Mouse (Mus musculus): ENCODE data around the gene Ovca2. TPM values are rescaled to one million over a fixed set of nuclear protein-coding genes. Genes with fewer than 3 reads are reported as not detected.
A peak's percentile ranks its signal among the peaks of the same experiment; 100 is the strongest.

Gene Ovca2
- total RNA-seq (2021): 10 to 100 TPM; 10.0 to 10.2 TPM
- long read RNA-seq, experiment 1, transcript Ovca2-201 (2 exons, 2,670 nt): major isoform, 8 of 10 reads
- long read RNA-seq, experiment 1, partial matches to known transcripts: 0 of 10 reads
- long read RNA-seq, experiment 1, other reads (novel, unspliced or antisense): 2 of 10 reads
- long read RNA-seq, experiment 2, transcript Ovca2-201 (2 exons, 2,670 nt): major isoform, 7 of 13 reads
- long read RNA-seq, experiment 2, partial matches to known transcripts: 0 of 13 reads
- long read RNA-seq, experiment 2, other reads (novel, unspliced or antisense): 4 of 13 reads

DNA sequence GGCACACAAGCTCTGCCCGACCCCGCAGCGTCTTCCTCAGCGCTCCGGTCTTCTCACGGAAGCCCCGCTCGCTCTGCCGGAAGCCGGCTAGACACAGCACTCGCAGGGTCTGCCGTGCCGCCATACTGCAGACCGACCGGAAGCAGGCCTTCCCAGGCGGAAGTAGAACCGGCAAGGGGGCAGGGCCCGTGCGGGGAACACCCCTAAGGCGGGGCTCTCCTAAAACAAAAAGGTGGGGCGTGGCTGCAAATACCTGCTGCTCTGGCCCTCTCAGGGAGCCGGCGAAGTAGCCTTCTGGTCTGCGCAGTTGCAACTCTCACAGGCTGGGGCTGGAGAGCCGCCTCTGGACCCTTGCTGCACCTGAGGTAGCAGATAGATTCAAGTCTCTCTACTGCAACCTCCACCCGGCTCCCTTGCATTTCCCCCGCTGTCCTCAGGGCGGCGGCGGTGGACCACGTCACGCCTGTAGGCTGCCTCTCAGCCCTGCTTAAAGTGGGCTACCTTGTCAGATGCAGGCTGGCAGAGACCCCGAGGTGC is at the start of gene Ovca2:
TSS of gene Ovca2 (minus strand) at position 164 of the 537 bp plus-strand sequence.
- intact Hi-C loops (cut with DNase I): loop anchor here (5.0 kb wide), 1 partner anchor 114 kb away; no protein-coding TSS in a partner anchor

DNA sequence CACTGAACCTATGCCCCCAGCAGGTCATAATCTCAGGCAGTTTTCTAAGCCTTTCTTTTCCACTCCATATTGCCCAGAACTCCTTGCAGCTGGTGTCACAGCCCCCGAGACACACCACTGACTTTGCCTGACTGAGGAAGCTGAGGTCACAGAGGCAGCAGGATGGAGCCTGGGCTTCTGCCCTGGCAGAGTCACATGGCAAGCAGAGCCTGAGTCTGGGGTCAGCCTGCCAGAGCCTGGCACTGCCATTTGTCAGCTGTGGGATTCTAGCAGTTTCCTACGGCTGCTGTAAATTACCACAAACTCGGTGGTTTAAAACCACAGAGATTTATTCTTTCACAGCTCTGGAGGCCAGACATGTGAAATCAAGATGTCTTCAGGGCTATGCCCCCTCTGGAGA is 49.0 kb upstream of the Ovca2 start:
- intact Hi-C loops (cut with DNase I): no loop called here
- no peak for DNase-seq (ENCODE audit: low spot score in 2 of 2)

More for the DNA sequence above, at the start of gene Ovca2:
- peak; percentile 87 to 89 for DNase-seq (ENCODE audit: low spot score in 2 of 2)

DNA sequence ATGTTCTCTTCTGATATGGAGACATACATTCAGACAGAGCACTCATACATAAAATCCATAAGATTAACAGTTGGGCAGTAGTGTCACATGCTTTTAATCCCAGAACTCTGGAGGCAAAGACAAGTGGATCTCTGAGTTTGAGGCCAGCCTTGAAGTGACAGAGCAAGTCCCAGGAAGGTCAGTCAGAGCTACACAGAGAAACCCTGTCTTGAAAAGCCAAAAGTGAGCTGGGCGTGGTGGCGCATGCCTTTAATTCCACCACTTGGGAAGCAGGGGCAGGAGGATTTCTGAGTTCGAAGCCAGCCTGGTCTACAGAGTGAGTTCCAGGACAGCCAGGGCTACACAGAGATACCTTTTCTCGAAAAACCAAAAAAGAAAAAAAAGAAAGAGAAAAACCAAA is 46.2 kb upstream of the Ovca2 start:
- DNase-seq (ENCODE audit: low spot score in 2 of 2): no peak
- intact Hi-C loops (cut with DNase I): no loop called here

DNA sequence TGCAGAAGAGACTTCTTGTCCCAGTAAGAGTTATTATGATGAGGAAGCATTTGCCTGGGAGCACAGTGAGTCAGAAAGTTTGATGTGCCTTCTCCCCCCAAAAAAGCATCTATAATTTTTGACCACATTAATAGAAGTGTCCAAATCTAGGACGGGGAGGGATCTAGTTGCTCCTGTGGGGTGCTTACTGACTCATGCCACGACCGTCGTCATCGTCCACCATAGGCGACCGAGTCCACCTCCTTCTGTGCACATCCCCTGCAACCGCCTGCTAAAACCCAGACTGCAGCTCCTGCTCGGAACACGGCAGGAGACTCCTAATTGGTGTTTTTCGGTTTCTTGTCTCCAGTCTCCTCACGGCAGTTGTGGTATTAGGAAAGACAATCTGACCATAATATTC is 45.4 kb upstream of the Ovca2 start:
- intact Hi-C loops (cut with DNase I): no loop called here

DNA sequence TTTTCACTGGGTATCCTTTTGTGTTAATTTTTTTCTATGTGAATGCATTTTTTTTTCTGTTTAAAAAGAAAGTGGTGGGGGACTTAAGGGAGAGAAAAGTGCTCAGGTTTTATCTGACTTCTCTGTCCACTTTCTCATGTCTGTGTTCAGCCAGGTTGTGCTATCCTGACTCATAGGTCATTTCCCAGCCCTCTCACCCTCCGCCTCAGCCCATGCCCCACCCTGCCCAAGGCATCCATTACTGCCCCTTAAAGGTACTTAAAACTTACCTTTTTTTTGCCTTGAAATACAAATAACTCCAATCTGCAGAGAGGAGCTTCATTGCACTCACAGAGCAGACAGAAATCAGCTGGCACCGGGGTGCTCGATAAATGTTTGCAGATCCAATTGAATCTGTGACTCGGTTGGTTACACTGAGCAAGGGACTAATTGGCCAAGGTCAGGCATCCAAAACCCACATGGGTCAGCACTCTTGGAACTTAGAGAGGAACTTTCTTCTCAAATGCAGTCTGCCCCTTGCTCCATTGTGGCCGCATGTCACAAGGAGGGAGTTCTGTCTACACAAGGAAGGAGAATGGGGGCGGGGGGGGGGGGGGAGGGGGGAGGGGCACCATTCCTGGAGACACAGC is 42.0 kb upstream of the Ovca2 start:
- no peak for DNase-seq (ENCODE audit: low spot score in 2 of 2)
- intact Hi-C loops (cut with DNase I): no loop called here

More for the DNA sequence above, 45.4 kb upstream of the Ovca2 start:
- DNase-seq (ENCODE audit: low spot score in 2 of 2): no peak

DNA sequence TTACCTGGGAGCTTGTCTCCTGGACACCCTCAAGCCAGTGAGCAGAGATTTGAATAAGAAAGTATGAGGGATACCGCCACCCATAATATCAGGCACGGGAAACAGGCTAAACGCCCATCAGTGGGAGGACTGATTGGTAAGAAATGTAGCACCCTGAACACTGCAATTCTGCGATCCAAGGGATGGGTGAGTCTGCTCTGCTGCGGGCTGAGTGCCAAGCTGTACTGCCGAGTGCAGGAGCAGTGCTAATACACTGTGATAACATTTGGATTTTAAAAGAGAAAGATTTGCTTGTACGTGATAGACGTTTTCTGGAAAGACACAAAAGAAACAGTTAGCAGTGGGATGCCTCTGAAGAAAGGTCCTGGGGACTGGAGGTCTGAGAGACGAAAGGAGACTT is 41.5 kb upstream of the Ovca2 start:
- peak; percentile 69 to 71 for DNase-seq (ENCODE audit: low spot score in 2 of 2)
- intact Hi-C loops (cut with DNase I): no loop called here

DNA sequence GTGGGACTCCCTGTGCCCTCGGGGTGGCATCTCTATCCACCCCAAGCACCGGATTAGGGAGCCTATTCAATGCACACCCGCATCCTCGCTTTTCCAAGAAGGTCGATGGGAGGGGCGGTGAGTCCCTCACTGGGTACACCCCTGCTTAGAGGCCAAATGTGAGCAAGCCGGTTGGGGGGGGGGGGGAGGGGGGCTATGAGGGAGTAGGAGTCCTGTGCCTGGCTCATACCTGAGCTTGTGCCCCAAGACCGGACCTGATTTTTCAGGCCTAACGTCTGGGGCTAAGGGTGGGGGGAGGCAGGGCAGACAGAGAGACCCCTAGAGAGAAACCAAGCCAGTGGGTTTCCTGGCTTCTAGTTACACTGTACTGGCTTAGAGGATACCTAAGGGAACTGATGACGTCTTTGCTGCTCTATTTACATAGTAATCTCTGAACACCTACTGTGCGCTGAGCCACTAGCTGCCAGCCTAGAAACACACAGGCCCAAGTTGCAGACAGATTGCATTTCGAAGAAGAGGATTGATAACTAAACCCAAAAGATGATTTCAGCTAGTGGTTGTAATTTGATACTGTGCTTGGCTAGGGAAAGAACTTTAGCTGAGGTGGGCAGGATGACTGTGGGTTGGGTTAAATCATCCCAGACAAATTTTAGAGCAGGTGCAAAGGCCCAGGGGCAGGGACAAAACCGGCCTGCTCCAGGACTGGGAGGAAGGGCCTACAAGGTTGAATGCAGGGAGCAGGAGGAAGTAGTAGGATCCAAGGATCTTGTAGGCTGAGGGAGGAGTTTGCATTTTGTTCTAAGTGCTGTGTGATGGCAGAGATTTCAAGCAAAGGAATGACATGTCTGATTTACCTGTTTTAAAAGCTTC is 35.7 kb upstream of the Ovca2 start:
- no peak for DNase-seq (ENCODE audit: low spot score in 2 of 2)
- intact Hi-C loops (cut with DNase I): no loop called here

DNA sequence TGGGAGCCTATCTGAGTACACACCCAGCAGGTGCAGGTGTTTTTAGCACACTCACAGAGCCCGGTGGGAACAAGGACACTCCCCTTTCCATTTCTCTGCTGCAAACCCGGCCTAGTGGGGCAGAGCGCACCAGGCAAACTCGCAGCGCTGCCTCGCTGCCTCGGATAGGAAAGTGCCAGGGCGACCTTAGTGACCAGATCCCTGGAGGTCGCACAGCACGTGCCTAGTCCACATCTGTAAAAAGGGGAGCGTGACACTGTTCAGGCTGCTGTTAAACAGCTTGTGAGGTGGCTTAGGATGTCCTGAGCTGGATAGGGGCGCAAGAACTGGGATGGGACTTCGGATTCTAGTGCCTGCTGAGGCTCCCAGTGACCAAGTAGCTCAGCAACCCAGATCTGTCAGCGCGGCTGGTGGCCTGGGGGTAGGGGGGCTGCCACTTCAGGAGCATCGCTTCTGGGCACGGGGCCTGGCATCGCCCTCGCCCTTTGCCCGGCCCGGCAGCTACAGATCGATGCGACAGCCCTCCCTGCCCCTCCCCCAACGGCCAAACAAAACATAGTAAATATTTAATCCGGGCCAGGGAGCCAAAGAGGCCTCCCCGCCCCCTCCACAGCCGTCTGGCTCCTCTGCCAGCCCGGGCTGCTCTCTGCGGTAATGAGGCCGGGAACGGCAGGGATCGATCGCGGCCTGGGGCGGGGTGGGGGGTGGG is 34.9 kb upstream of the Ovca2 start:
- intact Hi-C loops (cut with DNase I): no loop called here
- no peak for DNase-seq (ENCODE audit: low spot score in 2 of 2)

DNA sequence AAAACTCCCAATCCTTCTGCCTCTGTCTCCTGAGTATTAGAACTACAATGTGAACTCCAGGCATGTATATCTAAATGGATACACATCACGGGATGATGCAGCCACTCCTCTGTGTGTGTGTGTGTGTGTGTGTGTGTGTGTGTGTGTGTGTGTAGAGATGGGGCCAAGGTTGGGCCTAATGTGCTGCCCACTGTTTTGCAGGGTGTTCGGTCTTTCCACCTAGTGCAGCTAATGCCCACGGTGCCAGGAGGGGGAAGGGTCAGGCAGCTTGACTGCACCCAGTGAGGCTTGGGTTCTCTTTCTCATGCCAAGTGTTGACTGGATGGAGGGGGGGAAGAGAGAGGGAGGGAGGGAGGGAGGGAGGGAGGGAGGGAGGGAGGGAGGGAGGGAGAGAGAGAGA is 34.2 kb upstream of the Ovca2 start:
- intact Hi-C loops (cut with DNase I): no loop called here
- DNase-seq (ENCODE audit: low spot score in 2 of 2): no peak

DNA sequence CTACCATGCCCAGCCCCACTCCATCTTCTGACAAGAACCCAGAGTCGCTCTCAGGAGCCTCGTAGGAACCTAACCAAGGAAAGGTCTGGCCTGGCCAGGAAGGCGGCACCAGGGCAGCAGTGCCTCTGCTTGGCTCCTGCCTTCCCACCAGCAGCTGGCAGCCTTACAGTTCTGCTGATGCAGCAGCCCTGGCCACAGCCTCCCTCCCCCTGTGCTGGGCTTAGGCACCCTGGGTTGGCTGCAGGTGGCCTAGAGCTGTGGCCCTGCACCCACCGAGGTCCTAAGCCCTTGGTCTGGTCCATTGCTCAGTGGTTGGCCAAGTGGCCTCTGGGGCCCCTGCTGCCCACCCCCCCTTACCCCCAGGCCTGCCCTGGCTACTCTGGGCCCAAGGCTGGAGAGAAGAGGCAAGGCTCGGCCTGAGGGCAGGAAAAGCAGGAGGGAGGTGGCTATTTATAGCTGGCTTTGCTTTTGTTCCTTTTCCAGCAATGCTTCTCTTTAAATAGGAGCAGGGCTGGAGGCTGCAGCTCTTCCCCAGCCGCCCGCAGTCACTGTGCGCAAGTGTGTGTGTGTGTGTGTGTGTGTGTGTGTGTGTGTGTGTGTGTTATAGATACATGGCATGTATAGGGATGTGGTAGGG is 33.5 kb upstream of the Ovca2 start:
- peak; percentile 58 to 80 for DNase-seq (ENCODE audit: low spot score in 2 of 2)
- intact Hi-C loops (cut with DNase I): no loop called here

DNA sequence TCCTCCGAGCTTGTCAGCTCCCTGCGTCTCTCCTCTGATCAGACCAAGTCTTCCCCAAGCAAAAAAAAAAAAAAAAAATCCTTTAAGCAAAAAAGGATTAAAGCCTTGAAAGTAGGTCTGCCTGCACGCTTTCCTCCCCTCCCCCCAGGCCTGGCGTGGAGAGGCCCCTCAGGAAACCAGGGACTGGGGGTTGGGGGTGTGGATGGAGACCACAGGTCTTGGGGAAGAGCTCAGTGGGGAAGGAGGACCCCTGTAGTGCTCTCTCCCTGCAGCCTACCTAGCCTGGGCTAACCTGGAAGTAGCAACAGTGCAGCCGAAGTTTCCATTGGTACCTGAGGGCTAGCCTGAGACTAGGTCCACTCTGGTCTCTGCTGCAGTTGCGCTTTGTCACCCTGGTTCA is 32.1 kb upstream of the Ovca2 start:
- DNase-seq (ENCODE audit: low spot score in 2 of 2): no peak
- intact Hi-C loops (cut with DNase I): no loop called here

DNA sequence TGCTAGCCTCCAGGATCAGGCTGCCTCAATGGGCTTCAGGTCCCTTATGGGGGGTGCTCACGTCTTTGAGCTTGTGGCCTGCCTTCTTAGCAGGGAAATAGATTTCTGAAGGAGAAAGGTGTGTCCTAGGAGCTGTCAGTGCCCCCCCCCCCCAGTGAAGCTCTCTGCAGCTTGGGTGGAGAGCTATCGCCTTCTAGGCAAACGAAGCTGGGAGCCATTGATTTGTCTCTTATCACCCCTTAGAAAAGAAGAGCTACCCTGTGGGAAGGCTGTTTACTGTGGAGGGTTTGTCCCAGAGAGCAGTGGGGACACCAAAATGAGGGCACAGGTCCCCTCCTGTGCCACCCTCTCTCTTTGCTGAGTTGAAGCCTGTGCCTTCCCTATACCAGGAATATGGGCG is 31.5 kb upstream of the Ovca2 start:
- intact Hi-C loops (cut with DNase I): no loop called here
- no peak for DNase-seq (ENCODE audit: low spot score in 2 of 2)

DNA sequence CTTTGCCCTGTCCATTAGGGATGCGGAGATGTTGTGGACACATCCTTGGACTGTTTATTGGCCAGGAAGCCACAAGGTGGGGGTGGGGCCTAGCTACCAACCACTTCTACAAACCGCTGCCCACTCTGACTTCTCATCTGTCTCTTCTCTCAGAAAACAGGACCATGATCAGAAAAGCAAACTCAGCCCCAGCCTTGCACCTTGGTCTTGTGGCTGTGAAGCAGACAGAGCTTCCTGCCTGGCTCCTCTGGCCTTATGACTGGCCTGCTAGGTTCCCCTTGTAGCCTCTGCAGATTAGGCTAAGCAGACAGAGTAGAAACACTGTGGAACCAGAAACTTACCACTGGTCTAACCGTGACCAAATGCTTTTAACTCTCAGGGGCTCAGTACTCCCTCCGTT is 30.7 kb upstream of the Ovca2 start:
- intact Hi-C loops (cut with DNase I): no loop called here
- DNase-seq (ENCODE audit: low spot score in 2 of 2): no peak

DNA sequence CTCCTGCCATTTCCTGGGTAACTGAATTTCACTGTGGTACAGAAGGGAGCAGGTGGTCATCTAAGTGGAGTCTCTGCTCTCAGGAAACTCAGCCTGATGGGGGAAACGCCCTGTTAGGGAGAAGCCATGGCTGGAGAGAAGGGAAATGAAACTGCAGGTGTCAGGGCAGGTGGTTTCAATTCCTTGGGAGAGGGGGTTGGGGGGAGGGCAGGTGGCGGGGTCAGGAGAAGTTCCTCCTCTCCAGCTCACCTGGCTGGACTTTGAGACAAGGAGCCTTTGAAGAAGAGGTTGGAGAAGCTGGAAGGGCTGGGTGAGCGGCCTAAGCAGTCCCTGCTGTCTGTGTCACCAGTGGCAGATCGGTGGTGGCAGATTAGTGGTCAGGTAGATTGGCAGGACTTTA is 27.7 kb upstream of the Ovca2 start:
- intact Hi-C loops (cut with DNase I): no loop called here
- DNase-seq (ENCODE audit: low spot score in 2 of 2): no peak

DNA sequence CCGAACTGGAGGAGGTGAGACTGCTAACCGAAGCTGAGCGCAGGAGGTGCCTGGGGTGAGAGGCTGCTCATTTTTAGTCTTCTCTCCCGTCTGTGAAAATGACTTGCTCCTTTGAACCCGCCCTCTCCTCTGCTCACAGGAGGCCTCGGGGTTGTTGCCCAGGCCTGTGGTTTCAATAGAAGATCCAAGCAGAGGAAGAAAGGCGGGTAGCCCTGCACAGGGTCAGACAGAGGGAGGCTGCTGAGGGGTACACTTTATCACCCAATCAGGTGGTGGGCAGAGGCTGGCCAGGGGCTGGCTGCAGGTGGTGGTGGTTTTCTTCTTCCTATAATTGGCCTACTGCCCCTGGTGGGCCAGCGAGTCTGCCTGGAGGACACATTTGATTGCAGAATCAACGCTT is 25.8 kb upstream of the Ovca2 start:
- DNase-seq (ENCODE audit: low spot score in 2 of 2): no peak
- intact Hi-C loops (cut with DNase I): no loop called here

DNA sequence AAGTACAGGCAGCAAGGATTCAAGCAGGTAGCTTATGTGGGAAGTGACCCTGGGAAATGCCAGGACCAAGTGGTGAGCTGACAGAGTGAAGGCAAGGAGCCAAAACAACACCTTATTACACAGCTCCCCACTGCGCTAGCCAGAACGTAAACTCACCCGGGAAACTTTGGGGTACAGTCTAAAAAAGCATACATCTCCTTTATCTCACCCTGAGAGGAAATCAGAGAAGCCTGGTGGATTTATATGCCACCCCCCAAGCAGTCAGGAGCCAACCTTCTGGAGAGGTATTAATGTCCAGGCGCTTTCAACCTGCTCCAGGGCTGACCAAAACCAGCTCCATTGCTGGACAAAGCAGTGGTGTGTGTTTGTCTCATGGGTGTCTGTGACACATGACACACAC is 25.3 kb upstream of the Ovca2 start:
- intact Hi-C loops (cut with DNase I): no loop called here
- DNase-seq (ENCODE audit: low spot score in 2 of 2): no peak

DNA sequence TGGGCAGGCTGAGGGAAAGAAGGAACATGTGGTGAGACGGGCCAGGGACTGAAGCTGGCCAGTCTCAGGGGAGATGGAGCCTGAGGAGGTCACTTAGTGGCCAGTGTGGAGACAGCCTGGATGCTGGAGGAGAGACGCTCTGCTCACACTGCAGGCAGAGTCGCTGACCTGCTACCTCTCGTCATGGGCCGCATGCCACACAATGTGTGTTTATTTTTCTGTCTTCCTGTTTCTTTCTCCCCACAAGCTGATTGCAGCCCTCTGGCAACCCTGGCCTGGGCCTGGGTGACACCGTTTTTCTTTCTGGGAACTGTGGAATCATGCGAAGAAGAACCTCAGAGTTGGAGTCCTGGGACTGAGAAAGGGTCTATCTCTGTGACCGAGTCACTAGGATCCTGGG is 23.1 kb upstream of the Ovca2 start:
- intact Hi-C loops (cut with DNase I): no loop called here
- no peak for DNase-seq (ENCODE audit: low spot score in 2 of 2)

DNA sequence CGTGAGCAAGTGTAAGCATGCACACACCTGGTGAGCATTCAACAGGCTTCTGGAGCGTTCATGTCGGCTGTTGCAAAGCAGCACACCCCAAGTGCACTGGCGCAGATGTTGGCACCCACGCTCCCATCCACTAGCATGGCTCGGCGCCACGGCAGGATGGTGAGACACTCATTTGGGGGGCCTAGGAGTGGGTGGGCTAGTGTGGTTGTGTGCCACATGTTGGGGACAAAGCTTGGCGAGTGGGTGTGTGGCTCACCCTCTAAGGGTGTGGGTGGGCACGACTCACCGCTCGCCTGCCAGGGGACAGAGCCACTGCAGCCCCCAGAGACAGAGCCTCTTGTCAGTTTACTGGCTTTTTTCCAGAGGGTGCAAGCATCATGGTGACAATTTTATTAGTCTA is 22.3 kb upstream of the Ovca2 start:
- peak; percentile 63 to 81 for DNase-seq (ENCODE audit: low spot score in 2 of 2)
- intact Hi-C loops (cut with DNase I): no loop called here

DNA sequence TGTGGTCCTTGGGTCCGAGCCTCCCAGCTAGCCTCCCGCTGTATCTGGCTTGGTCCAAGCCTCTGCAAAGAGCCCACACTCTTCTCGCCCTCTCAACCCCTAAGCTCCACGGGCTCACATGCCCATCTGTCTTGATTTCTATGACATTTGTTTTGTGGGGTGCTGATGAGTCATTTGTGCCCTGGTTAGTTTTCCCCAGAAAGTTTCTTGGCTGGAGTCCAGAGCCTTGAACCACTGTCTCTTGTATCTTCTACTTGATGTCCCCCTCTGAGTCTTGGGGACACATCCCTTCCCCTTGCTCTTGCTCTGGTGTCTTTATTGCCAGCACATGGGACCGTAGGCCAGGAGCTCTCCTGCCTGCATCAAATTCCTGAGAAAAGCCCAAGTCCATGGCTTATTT is 21.3 kb upstream of the Ovca2 start:
- intact Hi-C loops (cut with DNase I): no loop called here
- DNase-seq (ENCODE audit: low spot score in 2 of 2): no peak
